Mouse (Mus musculus) thymus, postnatal 36 days (tissue): ENCODE measurements around the gene Nf2.

Experiments
- DNase-seq, 2 experiments: peaks; one replicate each; pipeline ENCODE4 v3.0.0; 2022; ENCODE audit warnings: mixed read lengths in 2 of 2

Nf2 gene

DNA sequence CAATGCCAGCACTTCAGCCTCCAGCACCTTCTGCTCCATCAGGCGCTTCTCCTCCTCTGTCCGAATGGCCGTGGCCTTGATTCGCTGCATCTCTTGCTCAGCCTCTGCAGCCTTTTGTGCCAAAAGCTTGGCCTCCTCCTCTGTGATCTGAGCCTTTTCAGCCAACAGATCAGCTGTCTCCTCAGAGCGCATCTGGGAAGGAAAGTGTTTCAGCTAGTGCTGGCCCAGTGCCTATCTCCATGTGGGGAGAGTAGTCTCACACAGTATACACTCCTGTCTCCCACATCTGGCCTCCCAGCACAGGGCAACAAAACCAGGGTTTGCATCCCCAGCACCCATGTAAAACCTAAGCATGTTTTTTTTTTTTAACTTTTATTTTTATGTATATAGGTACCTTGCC lies 59.6 kb downstream of the Nf2 start:
- DNase-seq: no peak

DNA sequence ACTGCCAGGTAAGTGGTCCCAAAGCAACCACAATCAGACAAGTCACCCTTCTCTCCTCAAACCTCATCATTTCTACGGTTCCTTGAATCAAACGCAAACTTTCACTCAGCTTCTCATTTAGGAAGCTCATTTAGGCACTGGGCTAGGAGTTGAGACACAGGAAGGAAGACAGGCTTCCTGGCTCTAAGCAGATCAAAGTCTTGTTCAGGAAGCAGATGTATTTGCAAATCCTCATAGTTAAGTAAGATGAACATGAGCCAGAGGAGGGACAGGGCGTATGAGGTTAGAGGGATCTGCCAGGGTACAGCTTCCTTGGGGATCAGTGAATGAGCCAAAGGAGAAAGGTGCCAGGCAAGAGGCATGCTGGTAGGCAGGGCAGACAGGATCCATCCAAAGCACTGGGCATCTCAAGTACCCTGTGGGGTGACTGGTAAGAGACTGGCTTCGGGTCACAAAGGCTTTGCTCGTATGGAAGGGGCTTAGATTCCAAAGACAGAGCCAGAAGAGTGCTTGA lies 64.7 kb downstream of the Nf2 start:
- DNase-seq: peak in 1 of 2 experiments; percentile 6

DNA sequence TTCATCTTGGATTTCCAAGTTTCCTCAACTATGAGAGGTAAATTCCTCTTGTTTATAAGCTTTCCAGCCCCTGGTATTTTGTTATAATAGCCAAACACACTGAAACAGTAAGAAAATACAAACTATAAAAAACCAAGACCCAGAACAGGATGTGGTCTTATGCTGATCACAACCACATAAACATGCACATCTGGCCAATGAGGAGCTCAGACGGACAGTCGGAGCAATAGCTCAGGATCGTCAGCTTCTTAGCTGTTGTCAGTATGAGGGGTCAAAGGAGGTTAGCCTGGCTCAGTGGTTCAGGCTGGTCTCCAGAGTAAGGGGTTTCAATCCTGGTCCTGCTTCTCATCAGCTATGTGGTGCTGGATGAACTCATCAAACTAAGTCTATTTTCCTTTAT lies 66.2 kb downstream of the Nf2 start:
- no peak for DNase-seq

DNA sequence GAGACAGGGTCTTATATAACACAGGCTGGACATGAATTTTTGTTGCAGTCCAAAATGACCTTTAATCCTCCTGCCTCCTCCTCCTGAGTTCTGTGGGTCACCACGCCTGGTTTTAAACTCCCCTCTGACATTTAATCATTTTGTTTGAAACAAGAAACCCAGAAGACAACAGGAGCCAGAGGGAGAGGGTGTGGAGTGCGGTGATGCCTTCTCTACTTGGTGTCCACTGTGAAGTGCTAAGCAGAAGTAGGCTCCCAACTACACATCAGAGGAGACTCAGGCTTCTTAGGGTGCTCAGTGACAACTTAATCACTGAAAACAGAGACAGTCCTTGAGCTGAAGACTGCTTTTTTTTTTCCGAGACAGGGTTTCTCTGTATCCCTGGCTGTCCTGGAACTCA lies 68.4 kb downstream of the Nf2 start:
- DNase-seq: no peak

DNA sequence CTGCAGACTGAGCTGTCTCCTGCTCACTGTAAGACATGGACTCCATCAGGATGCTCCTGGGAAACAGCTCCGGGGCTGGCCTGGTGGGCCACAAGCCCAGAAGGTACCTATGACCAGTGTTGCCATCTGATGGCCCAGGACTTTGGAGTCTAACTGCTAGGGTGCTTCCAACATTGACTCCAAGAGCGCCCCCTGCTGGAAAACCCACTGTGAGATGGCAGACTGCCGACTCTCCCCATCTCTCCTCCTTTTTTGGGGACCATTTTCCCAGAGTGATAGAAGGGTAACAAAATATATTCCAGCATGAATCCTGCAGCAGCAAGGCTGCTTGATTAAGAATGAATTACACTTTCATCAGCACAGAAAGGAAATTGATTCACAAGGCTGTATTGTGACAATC lies 76.4 kb downstream of the Nf2 start:
- DNase-seq: peak; percentile 49 to 53

DNA sequence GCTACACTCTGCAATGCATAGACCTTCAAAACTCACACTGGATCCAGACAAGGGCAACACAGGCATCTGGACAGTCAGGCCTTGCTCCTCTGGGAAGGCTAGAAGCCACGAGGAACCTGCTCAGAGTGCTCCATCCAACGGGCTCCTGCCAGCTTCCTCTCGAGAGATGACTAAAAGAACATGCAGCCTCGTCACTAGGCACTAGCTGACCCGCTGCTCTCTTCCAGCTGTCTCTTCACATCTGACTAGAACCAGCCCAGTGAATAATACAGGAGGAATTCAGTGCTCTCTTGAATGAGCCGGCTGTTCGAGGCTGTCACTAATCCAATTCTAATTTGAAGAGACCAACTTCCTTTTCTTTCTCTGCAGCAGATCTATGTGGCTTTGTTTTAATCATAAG lies 77.6 kb downstream of the Nf2 start:
- no peak for DNase-seq

DNA sequence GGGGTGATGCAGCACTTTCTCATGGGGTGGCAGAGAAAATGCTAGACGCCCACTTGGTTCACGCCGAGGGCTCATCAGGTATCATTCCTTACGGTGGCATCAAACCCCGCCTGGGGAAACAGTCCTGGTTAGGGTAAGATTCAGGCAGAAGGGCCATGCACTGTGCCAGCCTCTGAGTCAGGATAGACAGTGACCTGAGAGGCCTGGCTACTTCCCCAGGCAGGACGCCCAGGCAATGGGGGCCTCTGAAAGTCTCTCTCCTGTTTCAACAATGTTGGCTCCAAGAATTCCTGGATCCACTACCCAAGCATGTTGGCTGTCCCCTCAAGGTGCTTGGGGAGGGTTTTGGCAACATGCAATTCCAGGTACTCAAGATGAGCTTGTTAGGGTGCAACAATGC lies 79.5 kb downstream of the Nf2 start:
- no peak for DNase-seq

DNA sequence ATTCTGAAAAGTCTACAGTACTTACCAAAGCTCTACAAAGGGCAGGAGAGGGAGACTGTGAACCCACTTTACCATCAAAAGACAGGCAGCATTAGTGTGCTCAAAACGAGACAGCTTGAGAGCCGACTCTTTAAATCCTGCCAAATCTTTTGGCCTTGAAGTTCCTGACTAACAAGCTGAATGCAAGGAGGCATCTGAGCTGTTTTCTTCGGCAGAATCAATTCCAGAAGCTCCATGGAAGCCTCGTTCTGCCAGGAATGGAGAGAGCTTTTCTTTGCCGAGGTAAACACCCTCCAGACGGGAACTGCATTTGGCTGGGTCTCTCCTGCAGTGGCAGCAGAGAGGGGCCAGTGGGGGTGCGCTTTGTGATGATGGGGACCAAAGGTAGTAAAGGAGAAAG lies 80.0 kb downstream of the Nf2 start:
- no peak for DNase-seq

DNA sequence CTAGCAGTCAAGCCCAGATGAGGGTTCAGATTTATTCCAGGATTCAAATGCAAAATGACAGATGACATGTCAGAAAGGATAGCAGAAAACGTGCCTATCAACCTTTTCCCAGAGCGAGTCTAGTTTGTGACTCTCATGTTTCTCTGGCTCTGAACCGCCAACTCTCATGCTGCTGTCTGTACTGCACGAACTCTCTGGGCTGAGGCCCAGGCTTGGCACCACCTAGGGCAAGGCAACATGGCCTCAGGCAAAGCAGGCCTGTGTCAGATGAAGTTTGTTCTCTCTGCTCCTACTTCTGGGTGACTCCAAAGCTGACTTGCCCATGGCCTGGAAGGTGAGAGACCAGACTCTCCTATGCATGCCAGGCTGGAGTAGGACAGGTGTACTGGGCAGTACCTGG lies 80.9 kb downstream of the Nf2 start:
- no peak for DNase-seq

DNA sequence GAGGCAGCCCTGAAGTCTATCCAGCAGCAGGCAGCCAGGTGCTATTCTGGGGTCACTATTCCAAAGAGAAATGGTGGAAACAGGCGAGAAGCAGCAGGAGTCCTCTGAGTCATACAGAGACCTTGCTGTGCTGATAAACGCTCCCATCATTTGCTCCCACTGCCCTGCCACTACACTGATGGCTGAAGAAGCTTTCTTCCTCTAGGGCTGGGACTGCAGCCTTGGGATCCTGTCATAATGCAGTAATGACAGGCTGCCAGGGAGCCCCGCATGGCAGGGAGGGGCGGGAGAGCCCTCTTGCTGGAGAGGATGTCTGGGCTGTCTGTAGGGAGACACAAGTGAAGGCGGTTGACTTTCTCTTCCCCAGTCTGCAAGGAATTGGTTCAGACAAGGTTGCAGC lies 84.9 kb downstream of the Nf2 start:
- no peak for DNase-seq

DNA sequence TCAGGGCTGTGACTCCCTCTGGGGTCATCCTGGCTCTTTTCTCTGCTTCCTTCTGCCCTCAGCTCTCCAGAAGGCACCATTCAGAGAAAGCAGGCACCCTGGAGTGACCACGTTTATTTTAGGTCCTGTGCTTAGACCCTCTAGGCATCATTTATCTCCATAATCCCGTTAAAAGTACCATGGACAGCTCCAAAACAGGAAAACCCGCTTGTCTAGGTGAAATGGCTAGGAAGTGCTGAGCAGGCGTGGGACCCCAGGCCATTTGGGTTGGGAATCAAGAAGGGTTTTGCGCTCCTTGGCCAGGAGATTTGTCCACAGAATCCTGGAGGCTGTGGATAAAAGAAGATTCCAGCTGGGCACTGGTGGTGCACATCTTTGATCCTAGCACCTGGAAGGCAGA lies 85.7 kb downstream of the Nf2 start:
- DNase-seq: no peak

DNA sequence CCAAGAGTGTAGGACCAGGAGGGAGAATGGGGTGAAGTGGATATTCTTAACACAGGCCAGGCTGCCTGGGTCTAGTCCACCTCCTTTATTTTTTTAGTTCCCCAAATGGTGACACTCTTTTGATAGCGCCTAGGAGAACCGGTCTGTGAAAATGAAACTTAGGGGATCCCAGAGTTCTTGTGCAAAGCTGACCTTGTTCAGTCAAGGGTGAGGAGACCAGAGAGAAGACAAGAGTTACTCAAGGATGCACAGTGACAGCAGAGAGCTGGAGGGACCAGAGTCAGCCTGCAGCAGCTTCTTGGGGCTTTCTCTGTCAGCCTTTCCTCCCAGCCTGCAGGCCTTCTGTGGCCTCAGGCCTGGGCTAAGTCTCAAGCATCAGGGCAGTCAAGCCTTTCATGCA lies 86.8 kb downstream of the Nf2 start:
- no peak for DNase-seq

DNA sequence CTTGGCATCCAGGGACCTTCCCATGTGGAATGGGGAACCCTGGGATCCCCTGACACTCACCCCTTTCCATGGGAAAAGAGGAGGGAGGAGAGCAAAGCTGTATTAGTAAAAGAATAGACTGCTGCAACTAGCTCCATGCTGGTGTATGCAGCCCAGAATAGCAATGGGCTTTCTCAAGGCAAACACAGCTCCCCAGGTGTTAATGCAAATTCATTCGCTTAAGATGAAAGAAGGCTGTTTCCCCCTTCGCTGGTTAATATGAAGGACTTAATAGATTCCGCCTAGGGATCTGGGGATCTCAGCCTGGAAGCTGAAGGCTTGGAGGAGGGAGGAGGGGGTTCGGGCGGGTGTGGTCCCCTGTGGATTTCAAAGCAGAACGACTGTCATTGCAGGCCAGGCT lies 87.3 kb downstream of the Nf2 start:
- no peak for DNase-seq

DNA sequence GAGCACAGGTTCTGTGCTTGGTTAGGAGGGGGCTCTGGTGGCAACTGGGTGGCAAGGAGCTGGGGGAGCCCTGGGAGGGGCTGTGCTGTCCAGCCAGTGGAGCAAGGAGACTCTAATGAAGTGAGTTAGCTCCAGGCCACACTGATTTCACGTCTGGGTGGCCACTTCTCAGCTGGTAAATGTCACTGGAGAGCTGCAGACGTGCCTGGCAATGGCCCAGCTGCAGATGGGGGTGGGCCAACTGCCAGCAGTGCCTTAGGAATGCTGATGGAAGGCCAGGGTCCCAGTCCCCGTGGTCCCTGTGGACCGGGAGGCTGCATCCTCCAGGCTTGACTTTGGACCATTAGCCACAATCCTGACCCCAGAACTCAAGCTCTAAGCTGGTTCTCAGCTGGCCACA lies 88.9 kb downstream of the Nf2 start:
- no peak for DNase-seq

DNA sequence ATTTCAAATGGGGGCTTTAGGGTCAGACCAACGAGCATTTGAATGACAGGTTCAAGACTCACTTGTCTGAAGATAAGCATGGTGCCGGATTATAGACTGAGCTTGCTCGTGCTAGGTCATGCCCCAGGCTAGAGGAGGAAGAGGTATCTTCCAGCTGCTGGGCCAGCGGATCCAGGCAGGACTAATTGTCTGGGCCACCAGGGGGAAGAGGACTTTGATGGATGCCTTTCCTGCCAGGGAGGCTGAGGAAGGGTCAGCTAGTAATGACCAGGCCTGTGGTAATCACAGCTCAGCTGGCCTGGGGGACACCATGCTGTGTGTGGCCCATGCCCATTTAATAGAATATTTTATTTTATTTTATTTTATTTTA lies 91.6 kb downstream of the Nf2 start:
- no peak for DNase-seq

DNA sequence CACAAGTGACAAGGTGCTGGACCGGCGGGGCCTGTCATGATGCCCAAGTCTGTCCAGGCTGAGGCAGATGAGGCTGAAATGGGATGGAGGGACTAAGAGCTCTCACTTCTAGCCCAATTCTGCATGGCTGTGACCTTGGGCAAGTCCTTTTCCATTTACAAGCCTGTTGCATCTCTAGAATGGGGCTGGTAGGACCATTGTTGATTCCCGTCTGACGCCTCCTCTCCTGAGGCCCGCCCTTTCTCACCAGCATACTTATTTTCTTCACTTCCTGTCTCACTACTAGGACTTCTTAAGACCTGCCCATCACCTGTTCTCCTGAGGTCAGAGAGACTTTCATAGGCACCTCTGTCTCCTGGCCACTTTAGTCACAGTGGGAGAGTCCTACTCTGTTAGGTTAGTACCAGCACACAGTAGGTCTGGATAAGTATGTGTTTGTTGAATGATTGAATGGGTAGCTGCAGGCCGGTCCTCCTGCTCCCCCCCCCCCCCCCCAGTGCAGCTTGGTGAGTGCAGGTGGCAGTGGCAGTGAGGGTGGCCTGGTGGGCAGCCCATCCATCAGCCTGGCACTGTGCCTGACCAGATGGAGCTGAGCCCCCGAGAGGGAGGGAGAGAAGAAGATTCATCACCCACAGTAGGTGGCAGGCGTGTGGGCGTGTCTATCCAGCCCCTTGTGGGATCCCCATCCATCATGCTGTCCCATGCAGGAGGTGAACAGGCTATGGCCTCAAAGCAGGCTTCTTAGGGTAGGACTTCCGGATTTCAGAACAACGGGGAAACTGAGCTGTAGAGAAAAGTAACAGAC lies 92.2 kb downstream of the Nf2 start:
- DNase-seq: no peak

DNA sequence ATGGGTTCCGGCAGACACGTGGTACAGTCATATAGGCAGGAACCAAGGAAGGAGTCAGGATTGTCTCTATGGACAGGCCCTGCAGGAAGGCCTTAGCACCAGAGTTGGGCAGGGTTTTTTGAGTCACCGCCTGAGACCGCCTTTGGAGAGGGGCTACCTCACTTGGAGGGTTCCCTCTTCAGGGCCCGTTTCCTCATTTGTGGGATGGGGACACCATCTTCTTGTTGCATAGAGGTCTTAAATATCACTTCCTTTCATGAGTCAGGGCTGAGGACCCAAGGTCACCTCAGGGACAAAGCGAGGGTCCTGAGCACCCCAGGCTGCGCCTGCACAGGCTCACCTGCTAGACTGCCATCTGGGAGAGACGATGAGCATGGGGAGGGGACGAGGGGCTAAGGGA lies 92.9 kb downstream of the Nf2 start:
- no peak for DNase-seq

DNA sequence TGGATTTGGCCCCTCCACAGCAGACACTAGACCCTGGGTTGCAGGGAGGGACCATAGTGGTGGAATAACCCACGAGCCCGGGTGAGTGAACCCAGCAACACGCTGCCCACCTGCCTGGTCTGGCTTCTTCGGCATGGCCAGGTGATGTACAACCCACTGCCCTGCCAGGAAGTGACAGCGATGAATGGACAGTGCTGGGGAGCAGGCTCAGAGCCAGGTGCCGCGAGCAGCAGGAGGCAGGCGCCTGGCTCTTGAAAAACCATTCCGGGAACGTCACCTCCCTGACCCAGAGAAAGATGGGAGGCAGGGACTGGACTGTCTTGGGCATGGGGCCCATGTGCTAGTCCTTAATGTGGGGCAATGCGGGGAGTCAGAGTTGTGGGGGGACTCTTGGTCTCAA lies 94.5 kb downstream of the Nf2 start:
- DNase-seq: no peak

DNA sequence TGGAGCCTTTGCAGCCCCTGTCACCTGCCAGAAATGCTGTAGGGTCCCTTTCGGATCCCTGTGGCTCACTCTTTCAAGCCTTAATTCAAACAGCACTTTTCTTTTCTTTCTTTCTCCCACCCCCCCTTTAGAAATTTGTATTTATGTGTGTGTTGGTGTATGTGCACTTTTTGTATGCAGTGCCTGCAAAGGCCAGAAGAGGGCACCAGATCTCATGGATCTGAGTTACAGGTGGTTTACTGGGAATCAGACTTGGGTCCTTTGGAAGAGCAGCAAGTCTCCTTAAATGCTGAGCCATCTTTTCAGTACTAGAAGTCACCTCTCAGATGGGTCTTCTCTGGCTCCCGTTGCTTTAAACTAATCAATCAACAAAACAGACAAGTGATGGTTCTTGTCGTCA lies 95.3 kb downstream of the Nf2 start:
- no peak for DNase-seq

DNA sequence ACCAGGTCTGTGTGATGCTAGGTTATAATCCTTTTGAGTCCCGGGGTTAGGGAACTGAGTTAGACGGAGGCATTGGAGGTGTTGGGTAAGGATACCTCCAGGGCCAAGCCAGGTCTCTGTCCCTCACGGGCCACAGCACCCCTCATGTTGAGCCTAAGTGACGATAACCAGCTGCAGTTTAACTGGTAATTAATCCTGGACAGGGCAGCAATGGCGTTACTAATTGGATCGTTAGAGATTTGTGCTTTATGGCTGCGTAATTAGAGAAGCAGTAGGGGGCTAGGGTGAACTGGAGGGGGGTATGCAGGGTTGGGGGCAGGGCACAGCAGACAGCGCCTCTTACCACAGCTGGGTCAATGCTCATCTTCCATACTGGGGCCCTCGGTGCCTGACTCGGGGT lies 96.5 kb downstream of the Nf2 start:
- no peak for DNase-seq

DNA sequence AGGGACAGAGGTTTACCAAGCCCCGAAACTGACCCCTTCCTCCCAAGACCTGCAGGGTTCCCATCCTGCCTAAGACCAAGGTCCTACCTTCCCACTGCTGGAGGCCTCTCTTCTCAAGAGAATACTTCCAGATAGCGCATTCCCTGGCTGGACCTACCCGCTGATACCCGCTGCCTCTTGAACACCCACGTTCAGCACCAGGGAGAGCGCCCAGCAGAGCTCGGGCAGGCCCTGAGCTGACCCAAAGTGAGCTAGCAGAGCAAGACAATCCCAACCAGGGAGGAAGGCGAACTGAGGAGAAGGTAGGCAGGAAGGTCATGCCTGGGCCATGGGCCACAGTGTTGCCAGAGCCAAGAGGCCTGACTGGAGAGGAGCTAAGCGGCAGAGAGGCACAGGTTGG lies 99.1 kb downstream of the Nf2 start:
- peak; percentile 31 to 32 for DNase-seq

DNA sequence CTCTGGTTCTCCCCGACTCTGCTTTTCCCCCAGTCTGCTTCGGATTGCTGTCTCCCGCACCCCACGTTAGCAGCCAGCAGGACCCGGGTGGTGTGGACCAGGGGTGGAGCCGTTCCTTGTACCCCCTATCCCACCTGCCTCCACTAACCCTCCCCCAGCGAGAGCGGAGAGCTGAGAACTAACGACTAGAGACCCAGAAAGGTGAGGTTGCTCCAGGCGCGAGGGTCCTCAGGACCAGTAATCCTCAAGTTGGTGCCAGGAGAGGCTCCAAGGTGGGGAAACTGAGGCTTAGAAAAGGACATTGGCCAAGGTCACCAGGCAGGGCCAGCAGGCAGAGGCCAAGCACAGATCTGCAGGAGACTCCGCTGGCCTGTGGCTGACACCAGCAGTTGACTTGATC lies 102.1 kb downstream of the Nf2 start:
- DNase-seq: no peak

DNA sequence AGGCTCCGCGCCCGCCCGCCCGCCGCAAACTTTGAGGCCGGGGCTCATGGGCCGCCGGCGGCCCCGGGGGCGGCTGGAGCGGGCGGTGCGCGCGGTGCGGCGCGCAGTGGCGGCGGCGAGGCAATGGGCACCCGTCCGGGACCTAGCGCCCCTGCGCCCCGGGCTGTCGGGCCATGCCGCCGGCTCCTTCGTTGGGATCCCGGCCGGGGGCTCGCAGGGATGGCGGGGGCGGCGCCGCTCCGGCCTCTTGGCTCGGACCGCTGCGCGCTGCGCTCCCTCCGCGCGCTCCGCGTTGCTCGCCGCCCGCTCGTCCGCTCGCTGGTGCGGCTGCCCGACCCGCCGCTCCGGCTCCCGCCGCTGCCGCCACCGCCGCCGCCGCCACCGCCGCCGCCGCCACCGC lies 102.6 kb downstream of the Nf2 start, which contains the start of gene Cabp7:
TSS of gene Cabp7 (minus strand) at position 46 of the 400 bp plus-strand sequence.
- DNase-seq: no peak

DNA sequence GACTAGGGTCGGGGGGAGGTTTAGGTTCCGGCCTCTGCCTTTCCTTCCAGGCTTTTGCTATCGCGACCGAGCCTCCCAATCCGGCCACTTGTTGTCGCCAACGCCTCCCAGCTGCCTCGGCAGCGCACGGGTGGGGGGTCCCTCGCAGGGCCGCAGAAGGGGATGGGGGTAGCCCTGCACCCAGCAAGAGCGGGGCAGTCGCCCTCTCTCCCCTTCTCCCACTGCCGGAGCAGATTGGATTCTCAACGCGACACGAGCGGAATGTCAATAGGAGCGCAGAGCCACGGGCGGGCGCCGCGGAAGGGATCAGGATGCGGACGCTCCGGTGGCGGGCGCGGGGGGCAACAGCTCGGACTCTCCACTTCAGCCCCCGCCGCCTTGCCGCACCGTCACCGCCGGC lies 103.4 kb downstream of the Nf2 start:
- no peak for DNase-seq

DNA sequence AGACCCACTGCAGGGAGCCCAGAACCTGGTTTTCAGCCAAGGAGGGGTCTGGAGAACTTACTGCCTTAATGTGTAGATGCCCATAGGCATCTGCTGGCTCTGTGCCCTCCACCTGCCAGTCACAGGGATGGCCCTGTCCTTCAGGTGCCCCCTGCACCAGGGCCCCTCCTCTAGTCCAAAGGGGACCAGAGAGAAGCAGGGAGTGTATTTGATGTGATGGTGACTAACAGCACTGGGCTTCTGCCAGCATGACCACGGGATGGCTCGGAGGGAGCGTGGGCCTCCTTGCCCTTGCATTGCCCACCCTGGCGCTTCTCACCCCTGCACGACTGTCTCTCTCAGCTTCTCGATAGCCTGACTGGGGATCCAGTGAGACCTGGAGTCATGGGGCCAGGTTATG lies 104.6 kb downstream of the Nf2 start:
- no peak for DNase-seq
